Mouse (Mus musculus): ENCODE measurements around the gene Dupd1.

Dupd1 gene

DNA sequence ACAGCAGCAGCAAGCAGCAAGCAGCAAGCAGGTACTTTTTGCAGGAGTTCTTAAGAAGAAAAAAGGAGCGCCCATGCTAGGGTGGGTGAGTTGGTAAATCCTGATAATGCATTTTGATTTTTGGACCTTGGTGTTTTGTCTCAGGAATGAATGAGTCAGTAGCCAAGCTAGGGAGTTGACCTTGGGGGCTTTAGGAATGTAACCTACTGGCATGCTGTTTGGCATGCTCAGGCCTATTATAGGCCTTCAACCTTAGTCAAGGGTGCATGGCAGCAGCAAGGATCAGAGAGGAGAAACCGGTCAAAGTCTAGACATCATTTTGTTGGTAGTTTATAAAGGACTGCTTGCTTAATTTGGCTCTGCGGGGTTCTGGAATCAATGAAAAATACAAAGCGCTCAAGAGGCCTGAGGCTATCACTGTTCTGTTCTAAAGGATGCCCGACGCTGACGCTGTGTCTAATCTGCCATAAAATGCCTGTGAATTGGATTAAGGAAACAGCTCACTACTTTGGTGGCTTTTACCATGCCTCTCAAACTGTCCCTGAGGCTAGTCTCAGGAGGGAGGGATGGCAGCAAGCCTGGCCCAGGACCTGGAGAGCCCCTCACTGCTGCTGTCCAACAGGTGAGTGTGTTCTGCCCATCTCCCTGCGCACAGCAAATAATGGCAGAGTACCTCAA, 7.8 kb upstream of the Dupd1 start:
- no peak for DNase-seq (ENCODE audit: low read depth, low spot score)

DNA sequence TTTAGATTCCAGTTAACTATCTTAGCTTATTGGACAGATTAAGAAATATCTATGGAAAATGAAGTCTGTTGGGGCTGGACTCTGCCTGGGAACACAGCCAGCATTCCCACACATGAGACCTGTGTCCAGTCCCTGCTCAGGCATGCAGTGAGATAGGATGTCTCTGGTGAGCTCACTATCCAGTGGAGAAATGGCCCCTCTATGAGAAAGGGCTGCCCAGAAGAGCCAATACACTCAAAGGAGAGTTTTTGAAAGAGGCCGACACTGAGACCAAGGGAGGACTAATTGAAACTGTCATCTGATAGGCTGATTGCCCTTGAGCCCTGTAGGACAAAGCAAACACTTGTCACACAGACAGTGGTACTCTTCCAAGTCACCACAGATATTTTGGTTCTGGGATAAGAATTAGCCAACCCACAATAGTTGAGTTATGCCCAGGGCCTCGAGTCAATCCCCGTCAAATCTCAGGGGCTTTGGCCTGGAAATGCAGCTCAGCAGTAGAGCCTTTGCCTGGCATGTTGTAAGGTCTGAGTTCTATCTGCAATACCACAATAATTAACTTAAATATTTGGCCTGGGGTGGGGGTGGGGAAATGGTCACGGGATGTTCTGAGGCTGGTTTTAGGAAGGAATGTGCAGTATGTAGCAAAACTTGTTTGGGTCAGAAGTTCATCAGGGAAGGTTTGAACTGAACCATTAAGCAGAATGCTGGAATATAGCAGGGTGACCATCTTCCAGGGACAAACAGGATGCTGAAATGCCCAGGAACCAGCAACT, 6.2 kb upstream of the Dupd1 start:
- DNase-seq (ENCODE audit: low read depth, low spot score), result no peak

DNA sequence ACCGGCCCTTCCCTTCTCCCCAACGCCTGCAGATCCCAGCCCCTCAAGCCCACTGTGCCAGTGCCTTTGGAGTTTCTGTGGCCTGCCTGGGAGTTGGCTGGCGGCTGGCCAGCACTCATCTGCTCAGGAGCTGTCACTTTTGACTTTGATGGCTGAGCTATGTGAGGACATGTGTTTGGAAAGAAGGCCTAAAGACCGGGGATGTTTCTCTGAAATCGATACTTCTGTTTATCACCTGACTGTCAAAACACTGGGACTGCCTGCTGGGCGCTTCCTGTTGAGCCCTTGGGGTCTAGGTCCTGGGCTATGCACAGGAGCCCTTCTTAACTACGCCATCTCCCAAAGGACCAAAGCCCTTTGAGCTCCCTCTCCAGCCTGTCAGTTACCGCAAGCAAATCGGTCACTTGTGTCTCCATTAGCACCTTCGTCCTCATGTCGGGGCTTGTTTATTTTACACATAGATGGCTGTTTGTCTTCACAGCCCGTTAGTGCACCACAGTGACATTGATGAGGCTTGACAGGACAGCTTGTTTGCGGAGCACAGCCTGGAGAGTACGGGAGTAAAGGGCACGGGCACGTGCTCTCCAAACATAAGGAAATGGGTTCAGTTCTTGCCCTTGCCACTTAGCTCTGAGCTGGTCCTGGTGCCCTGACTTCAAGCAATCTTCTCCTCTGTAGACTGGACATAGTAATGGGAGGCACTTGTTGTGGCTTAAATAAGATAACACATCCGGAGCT, 5.4 kb upstream of the Dupd1 start:
- no peak for DNase-seq (ENCODE audit: low read depth, low spot score)

DNA sequence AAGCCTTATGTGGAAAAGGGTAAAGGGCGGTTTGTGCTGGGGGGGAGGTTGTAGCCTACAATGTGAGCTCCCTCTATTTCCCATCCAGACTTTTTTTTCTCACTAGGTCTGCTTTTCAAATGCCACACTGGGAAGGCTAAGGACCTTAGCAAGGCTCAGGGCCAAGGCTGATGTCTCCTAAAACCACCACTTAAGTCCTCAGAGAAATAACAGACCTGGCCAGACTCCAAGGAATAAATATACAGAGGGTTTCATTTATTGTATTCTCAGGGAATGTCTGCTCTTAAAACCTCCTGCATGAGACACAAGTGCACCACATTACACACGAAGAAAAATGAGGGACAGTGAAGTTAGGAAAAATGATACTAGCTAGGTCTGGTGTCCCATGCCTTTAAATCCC, 3.1 kb downstream of the Dupd1 start:
- DNase-seq (ENCODE audit: low read depth, low spot score), result no peak

DNA sequence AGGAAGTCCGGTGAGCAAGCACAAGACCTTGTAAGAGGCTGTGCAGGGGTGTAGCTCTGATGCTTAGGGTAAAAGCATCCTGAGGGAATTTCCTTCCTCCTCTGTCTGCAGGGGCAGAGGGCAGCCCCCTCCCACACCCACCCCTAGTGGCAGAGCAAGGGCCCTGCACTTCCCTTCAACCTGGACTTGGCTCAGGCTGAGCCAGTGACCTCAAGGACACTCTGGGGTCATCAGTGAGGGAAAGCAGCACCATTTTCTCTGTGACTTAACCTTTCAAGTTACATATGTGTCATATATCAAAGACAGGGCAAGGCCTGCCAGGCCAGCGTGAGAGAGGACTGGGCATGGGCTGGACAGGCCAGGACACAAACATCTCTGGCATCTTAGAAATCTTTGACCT, 4.8 kb downstream of the Dupd1 start:
- DNase-seq (ENCODE audit: low read depth, low spot score), result no peak

DNA sequence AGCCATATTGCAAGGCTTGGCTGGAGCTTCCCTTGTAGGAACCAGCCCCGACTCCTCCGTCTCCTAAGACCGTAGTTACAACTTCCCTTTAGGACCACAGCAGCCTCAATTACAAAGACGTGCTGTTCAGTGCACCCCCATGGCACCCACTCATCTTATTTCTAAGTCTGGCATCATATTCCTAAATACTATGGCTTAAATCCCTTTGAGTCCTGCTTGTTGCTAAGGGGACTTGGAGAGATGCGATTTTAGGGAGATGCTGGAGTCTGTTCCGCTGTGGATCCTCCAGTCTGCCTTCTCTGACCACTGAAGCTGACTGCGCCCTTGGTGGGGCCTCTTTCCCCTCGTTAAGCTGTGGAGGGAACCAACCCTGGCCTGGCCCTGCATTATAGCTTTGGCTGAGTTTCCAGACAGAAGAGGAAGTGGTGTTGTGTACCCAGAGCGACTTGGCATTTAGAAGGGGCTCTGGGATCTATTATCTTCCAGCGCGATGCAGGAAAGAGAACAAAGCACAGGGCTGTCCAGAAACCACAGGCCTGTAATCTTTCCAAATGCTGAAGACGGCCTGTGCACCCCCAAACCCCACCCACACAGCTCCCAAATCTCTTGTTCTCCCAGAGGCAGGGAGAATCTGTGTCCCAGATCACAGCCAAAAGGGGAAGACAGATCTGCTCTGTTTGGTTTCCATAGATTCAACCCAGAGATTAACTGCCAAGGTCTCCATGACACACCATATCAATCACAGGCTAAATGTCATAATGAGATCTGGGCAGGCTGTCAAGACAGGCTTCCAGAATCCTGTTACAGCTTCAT, 7.4 kb downstream of the Dupd1 start:
- DNase-seq (ENCODE audit: low read depth, low spot score), result no peak

DNA sequence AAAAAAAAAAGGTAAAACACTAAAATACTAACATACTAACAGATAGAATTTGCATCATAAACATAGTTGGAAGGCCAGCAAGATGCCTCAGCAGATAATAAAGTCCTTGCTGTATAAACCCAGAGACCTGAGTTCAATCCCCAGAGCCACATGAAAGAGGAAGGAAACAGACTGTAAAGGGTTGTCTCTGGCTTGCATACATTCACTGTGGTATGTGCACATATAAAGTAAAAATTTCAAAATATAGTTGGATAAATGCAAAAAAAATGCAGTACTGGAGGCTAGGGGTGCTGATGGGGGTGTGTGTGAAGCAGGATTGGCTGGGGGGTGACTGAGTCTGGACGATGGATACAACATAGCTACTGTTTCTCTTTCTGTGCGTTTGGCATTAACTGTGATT, 8.9 kb downstream of the Dupd1 start:
- DNase-seq (ENCODE audit: low read depth, low spot score), result no peak

DNA sequence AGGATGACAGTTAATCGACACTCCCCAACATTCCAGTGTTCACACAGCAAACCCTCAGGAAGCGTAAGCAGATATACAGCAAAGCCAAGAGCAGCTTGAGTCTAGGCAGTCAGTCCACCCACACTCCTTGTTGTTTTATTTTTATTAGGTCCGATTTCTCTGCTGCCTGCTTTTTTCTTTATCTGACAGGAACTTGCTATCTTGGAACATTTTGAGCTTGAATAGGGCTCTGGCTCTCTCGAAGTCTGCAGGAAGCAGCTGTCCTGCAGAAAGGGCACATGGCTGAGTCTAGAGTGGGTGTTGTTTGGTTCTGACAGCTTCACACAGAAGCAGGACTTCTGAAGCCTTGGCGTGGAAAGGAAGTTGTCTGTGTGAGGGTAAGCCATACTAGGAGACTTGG, 11.1 kb downstream of the Dupd1 start:
- DNase-seq (ENCODE audit: low read depth, low spot score), result no peak

DNA sequence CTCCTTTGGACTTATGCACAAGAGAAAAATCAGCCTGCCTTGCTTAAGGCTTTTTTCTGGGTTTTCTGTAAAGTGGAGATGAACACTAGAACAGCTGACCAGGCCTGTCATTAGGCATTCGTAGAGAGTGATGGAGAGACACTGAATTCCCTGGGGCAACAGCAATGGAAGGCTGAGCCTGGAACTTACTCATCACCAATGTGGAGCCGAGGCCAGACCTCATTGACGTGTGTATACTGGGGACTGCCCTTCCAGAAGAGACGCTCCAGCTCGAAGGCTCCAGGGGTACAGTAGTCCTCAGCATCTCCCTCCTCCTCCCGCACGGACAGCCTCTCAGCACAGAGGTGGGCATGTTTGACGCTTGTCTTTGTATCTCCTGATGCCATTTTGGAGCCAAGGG, 11.7 kb downstream of the Dupd1 start:
- no peak for DNase-seq (ENCODE audit: low read depth, low spot score)

DNA sequence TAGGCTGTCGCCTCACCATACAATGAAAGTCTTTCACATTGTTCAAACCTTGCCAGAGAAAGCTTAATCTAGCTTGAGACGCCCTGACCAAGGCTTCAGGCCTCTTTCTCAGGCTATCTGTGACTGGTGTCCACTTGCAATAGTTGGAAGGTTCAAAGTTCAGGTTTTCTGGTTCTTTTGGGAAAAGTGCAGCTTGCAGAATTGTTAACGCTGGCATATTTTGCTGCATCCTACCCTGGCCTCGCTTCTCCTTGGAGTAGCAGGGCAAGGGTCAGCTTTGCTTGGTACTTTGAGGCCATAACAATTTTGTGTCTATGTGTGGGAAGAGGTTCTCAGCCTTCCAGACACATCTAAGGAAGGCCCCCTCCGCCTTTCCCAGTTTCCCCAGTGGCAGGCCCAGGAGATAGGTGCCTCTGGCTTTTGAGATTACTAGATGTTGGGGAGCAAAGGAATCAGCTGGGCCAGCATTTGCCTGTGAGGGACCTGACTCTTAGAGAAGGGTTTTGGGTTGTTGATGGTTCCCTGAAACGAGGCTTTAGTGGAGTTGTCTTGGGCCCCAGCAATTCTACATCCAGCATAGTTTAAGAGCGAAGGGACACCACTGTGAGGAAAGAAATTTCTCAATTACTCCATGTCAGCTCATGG, 18.1 kb downstream of the Dupd1 start:
- DNase-seq (ENCODE audit: low read depth, low spot score), result no peak

DNA sequence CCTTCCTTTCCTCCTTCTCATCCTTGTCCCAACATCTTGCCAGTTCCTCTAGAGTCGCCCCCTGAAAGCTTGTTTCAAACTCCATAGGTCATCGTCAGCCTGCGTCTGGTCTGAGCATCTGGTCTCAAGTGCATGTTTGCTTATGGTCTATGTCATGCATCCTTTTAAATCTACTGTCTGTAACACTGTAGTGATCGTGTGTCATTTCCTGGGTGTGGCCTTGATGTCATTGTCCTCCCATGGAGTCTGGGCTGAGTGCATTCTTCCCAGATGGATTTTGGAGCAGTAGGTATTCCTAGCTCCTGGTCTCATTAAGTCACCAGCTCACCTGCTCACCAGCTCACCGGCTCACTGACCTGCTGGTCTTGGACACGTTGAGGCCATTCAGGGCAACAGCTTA, 19.4 kb downstream of the Dupd1 start:
- no peak for DNase-seq (ENCODE audit: low read depth, low spot score)

DNA sequence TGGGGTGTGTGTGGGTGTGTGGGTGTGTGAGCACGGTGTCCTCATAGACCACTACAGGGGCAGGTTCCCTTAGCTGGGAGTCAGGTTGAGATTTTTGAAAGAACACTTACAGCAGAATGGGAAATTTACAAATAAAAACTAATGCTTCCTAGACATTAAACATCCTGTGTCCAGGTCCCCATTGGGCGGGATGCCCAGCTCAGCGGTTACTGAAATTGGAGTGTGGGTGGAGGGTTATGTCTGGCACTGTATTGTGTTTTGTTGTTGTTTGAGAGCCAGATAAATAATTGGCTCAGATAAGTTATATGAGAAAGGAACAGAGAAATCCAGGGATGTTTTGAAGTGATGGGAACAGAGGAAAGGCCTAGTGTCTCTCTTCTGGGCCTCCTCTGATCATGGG, 23.3 kb downstream of the Dupd1 start:
- DNase-seq (ENCODE audit: low read depth, low spot score), result no peak

DNA sequence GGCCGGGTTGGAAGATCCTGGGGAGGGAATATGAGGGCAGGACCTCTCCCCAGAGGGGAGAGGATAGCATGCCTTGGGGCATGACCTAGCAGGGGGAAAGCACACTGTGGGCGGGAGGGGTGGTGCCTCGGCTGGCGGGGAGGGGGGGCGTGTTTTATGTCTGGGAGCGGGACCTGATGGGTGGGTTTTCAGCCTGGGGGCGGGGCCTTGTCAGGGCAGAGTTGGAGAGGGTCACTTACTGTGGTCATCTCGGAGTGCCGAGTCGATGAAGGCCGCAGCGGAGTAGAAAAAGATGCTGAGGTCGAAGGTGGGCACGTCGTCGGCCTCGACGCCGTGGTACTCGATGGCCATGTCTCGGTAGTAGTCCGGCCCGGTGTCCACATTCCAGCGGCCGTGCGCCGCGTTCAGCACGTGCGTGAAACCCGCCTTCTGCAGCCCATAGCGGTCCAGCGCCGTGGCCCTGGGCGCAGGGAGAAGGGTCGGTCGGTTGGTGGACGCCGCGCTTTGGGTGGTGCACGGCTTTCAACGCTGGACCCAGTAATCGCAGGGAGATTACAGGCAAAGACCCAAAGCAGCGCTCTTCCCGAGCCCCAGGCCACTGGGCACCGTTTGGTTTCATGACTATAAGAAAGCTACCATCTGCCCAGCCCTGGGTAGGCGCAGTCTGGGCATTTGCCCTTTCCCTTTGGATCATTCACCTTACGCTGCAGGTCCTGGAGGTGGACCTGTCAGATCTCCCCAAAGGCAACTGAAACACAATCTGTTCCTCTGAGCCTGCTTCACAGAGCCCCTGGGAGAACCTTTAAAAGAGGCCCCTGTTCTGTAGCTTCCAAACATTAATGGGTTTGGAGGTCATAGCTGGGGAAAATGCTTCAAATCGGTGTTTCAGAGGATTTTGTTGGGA, 27.7 kb downstream of the Dupd1 start:
- DNase-seq (ENCODE audit: low read depth, low spot score), result no peak

DNA sequence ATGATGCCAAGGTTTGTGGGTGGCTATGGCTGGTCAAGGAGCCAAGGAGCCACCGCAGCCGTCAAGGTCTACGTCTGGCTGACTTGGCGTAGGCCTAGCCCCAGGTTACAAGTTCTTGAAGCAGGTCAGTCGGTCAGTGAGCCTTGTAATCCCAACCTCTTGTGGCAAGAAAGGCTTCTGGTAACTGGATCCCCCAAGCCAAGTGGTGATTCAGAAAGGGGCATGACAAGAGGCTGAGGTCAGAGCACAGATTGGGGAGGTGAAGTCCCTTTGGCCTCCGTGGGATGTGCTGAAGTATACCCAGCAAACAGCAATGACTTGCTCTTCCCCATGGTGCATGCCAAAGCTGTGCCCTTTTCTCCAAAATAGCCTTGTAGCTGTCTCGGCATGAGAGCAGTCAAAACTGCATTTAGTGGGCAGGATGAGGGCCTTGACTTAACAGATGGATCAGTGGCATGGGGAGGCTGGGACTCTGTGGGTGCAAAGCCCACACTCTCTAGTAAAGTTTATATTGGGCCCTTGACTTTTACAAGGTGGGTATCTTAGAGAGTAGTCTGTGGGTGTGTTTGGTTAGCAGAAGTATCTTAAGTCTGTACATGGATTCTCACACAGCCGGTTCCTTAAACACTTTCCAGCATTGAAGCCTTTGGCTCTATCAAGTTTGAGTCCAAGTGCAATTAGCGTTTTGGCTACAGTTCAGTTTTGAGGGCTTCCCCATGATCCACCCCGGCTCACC, 28.8 kb downstream of the Dupd1 start:
- DNase-seq (ENCODE audit: low read depth, low spot score), result no peak

DNA sequence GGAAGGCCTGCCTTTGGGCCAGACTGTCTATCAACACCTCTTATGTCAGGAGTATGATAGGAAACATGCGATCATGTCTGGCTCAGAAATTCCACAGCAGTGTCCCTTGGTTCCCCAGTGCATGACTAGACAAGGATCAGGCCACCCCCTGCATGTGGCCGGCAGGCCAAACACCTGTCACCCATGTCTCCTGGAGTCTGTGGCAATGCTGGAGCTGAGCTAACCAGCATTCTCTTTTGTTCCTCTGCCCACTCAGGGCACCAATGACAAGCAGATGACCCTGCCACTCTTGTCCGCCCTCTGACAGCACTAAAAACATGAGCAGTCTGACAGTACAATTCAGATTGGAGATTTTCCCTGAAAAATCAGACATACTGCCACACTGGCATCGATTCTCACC, 30.5 kb downstream of the Dupd1 start:
- DNase-seq (ENCODE audit: low read depth, low spot score), result no peak

DNA sequence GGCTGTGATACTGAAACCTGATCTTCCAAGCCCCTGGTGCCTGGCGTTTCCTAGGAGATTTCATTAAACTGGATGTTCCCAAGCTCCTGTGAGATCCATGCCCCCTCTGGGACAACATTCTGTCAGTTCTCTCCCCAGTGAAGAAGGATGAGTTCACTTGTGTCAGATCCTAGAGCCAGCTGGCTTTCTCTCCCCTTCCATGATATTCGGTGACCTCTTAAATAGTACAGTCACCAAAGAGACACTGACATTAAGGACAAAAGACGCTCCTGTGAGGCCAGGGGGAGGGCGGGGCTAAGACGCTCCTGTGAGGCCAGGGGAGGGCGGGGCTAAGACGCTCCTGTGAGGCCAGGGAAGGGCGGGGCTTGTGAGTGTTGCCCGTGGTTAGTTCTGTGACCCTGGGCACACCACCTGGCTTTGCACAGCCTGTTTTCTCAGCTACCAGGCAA, 31.7 kb downstream of the Dupd1 start:
- DNase-seq (ENCODE audit: low read depth, low spot score), result peak; percentile 33

DNA sequence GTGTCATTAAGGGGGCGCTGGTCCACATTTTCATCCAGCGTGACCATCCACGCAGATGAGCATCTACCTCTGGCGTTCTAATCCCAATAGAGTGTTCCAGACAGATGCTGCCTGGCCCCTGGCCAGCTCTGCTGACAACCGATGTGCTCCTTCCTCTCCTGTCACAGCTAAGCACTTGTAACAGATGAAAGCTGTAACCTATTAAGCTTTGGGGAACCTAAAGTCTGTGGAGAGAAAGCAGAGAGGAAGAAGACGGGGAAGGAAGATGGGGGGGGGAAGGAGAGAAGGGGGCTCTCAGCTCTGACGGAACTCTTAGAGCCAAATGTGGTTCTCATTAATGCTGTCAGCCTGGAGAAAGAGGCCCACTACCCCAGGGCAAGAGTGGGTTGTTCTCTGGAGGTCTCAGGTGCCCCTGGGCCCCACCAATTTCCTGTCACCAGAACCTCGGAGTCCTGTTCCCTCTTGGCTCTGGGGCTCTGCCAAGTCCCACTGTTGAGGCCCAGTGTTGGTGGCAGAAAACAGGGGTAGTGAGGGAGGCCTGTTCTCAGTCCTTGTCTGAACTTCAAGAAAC, 34.7 kb downstream of the Dupd1 start:
- no peak for DNase-seq (ENCODE audit: low read depth, low spot score)

DNA sequence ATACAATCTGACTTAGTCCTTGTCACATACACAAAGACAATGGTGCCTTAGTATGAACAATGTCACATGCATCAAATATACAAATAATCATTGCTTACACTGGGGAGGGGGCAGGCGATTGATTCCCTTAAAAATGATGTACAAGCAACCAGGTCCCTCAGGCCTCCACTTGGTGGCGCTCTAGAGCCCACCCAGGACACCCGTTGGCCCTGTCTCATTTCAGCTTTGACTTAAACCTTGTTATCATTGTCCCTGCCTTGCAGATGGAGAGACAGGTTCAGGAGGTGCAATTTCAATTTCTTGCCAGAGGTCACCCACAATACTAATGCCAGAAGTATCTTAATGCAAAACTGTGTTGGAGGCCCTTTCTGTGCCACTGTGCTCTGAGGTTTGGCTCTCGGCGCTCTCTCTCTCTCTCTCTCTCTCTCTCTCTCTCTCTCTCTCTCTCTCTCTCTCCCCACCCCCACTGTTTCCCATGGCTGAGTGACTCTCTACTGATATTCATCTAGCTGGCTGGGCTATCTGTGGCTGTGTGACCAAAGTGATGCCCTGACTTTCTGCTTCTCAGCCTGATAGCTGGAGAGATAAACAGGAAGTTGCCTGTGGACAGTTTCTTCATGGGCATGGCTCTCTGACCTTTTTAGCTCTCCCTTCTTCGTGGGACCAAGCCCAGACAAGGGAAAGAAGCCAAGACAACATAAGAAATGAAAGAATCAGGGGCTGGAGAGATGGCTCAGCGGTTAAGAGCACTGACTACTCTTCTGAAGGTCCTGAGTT, 35.7 kb downstream of the Dupd1 start:
- peak; percentile 26 for DNase-seq (ENCODE audit: low read depth, low spot score)
